Mouse (Mus musculus): ENCODE results near the gene Gm21992.

DNA sequence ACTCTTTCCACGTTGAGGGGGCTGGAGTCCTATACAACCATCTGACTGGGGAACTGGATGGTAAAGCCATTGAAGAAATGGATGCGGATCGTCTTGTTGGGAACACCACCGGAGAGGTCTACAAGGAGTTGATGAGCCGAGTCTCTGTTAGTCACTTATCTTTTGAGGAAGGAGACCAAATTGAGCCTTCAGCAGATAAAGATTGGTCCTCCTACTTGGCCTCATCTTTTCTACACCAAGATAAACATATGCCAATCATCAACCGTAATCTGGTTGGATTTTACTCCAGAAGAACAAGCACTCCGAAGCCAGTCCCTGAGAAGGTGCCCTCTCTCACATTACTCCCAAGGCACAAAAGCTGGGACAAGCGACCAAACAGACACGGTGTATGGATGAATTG, 29.4 kb upstream of the Gm21992 start:
- TF ChIP-seq CTCF (IDR thresholded peaks at IDR 0.05; ENCODE audit: low read depth, low read length) (no peak), POLR2A (IDR thresholded peaks at IDR 0.05; ENCODE audit: borderline replicate concordance, low read depth, low read length) (no peak)
